Mouse (Mus musculus) heart, adult 2 months (tissue): ENCODE measurements around the gene Tnni2.
A peak's percentile ranks its signal among the peaks of the same experiment; 100 is the strongest.

Experiments
- CTCF ChIP-seq: fragments of 200-600 bp; IDR thresholded peaks from 2 replicates; pipeline ENCODE4 v1.8.1; 2022; ENCODE audit warnings: antibody characterized with exemption, mild to moderate bottlenecking, moderate library complexity
- POLR2A ChIP-seq: fragments of 200-500 bp; IDR thresholded peaks from 2 replicates; pipeline ENCODE4 v1.6.1; 2011; ENCODE audit warnings: mild to moderate bottlenecking, low read depth, low read length, control low read depth; ENCODE audit not compliant: insufficient read depth

DNA sequence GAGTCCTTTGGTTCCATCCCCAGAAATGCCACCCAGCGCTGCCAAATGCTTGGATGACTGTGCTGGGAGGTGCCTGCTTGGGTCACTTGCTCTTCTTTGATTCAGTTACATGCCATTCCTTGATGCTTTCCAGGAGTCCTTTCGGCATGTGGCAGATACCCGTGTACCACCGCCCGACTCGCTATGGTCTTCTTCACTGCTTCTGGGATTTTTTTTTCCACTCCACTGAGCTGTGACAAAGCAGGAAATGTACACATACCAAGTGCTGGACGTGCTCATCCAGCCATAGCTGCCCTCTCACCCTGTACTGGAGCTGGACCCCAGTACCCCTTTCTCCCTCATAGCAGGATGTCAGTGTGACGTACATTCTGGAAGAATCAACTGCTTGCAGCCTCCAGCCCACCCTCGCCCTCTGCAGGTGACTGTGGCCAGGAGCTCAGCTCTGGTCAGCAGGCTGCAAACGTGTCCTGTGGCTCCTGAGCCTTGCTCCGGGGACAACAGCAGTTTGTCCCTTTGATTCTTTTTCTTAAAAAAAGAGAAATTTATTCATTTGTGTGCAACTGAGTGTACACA is 15.9 kb upstream of the Tnni2 start:
- no peak for TF ChIP-seq POLR2A
- peak; percentile 82 for TF ChIP-seq CTCF
